Mouse (Mus musculus) spleen, postnatal 36 days (tissue): ENCODE results near the gene Zfp296.

Experiments
- DNase-seq, 2 experiments: peaks; one replicate each; pipeline ENCODE4 v3.0.0; 2022; ENCODE audit warnings: low spot score in 2 of 2, mixed read lengths in 1 of 2

Gene Zfp296

GRCm38 (mm10) chr7:19561765-19562642 is 15.1 kb upstream of the Zfp296 start:
- DNase-seq = peak; percentile 84 to 85

GRCm38 (mm10) chr7:19562643-19563410 is 14.3 kb upstream of the Zfp296 start, which contains the start of gene Ppp1r37:
TSS of gene Ppp1r37 (minus strand) at chr7:19563076.
- no peak for DNase-seq

GRCm38 (mm10) chr7:19563884-19564283 is 13.2 kb upstream of the Zfp296 start:
- DNase-seq = peak; percentile 43 to 67

GRCm38 (mm10) chr7:19564455-19564854 is 12.6 kb upstream of the Zfp296 start:
- no peak for DNase-seq

GRCm38 (mm10) chr7:19565803-19566202 is 11.3 kb upstream of the Zfp296 start:
- no peak for DNase-seq

- no peak for DNase-seq
Observed at GRCm38 (mm10) chr7:19567426-19567825, 9.7 kb upstream of the Zfp296 start.

- DNase-seq = no peak
Observed at GRCm38 (mm10) chr7:19569647-19570046, 7.4 kb upstream of the Zfp296 start.

GRCm38 (mm10) chr7:19572926-19573775 is 3.9 kb upstream of the Zfp296 start:
- peak; percentile 75 to 78 for DNase-seq

GRCm38 (mm10) chr7:19573776-19574140 is 3.3 kb upstream of the Zfp296 start:
- DNase-seq = no peak

- DNase-seq = no peak
Observed at GRCm38 (mm10) chr7:19575559-19575958, 1.5 kb upstream of the Zfp296 start.

GRCm38 (mm10) chr7:19577877-19578414 is 859 bp downstream of the Zfp296 start:
- peak; percentile 82 to 84 for DNase-seq

GRCm38 (mm10) chr7:19578436-19578835 is 1.3 kb downstream of the Zfp296 start:
- no peak for DNase-seq

- no peak for DNase-seq
Observed at GRCm38 (mm10) chr7:19579751-19580150, 2.7 kb downstream of the Zfp296 start.

- DNase-seq = no peak
Observed at GRCm38 (mm10) chr7:19580634-19581033, 3.5 kb downstream of the Zfp296 start.

- DNase-seq = no peak
Observed at GRCm38 (mm10) chr7:19586269-19586668, 9.2 kb downstream of the Zfp296 start.

GRCm38 (mm10) chr7:19589207-19589606 is 12.1 kb downstream of the Zfp296 start:
- DNase-seq = peak; percentile 49 to 59

GRCm38 (mm10) chr7:19589917-19590316 is 12.8 kb downstream of the Zfp296 start:
- DNase-seq = peak; percentile 72 to 83

- no peak for DNase-seq
Observed at GRCm38 (mm10) chr7:19593061-19593730, 16.1 kb downstream of the Zfp296 start.

GRCm38 (mm10) chr7:19600562-19600961 is 23.5 kb downstream of the Zfp296 start:
- DNase-seq = no peak

GRCm38 (mm10) chr7:19603055-19603454 is 26.0 kb downstream of the Zfp296 start:
- no peak for DNase-seq
